Mouse (Mus musculus): ENCODE measurements at regions not wholly inside any gene's neighbourhood (a gene's known extent, or its start where the extent isn't known, plus 50 kb on each side); places are given as distances from the start of the nearest gene placed in this dataset.

DNA sequence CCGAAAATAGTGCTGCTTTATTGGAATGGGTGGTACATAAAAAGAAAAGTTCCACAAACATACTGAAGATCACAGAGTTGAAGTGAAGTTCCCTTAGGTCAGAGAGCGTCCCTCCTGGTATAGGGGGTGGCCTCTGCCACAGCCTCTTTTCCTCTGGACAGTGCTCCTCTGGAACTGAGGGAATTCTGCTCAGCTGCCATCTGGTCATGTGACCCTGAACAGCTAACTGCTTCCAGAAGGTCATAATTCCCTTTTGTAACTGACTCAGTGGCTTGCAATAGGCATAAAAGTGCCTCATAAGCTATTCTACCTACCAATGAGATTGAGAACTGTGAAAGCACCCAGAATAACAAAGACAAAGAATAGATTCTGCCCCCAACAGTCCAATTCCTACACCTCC lies 414.4 kb downstream of the Lrig3 start:
- TF ChIP-seq CTCF (IDR thresholded peaks at IDR 0.05; ENCODE audit: control insufficient read depth, insufficient read depth, insufficient replicate concordance, low read depth, low read length) = no peak
- no peak for TF ChIP-seq POLR2A (IDR thresholded peaks at IDR 0.05; ENCODE audit: control insufficient read depth, low read depth, low read length)
- no peaks in the 10 kb centered on the region for H3K27me3 ChIP-seq (ENCODE audit: control insufficient read depth, insufficient read depth, low read length)
- H3K4me1 ChIP-seq (ENCODE audit: control insufficient read depth, insufficient read depth, low read length) = no peaks in the 10 kb centered on the region
- H3K4me3 ChIP-seq (ENCODE audit: control insufficient read depth, low read depth, low read length) = no peak overlapping the region
- H3K27ac ChIP-seq (ENCODE audit: control insufficient read depth, insufficient read depth, low read depth, low read length) = no peak overlapping the region
- no peaks in the 10 kb centered on the region for H3K36me3 ChIP-seq (ENCODE audit: control insufficient read depth, insufficient read depth, low read length)

DNA sequence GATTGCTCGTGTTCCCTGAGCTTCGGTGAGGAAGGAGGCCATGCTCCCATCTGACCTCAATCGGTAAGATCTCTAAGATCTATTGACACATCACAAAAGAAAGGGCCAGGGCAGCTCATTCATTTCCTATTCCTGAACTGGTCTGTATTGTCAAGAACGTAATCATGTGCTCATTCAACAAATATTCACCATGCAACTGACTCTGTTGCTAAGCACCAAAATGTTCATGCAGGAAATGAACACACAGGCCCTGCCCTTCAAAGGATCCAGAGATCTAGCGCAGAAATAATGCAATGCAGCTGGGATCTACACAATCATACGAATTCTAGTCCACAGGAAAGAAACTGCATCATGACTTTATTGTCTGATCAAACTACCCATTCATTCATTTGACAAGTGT lies 413.3 kb downstream of the Lrig3 start:
- TF ChIP-seq CTCF (IDR thresholded peaks at IDR 0.05; ENCODE audit: control insufficient read depth, insufficient read depth, insufficient replicate concordance, low read depth, low read length) (no peak), POLR2A (IDR thresholded peaks at IDR 0.05; ENCODE audit: control insufficient read depth, low read depth, low read length) (no peak)
- Histone ChIP-seq H3K4me1 (ENCODE audit: control insufficient read depth, insufficient read depth, low read length) (no peaks in the 10 kb centered on the region), H3K27me3 (ENCODE audit: control insufficient read depth, insufficient read depth, low read length) (no peaks in the 10 kb centered on the region), H3K36me3 (ENCODE audit: control insufficient read depth, insufficient read depth, low read length) (no peaks in the 10 kb centered on the region), H3K4me3 (ENCODE audit: control insufficient read depth, low read depth, low read length) (no peak overlapping the region), H3K27ac (ENCODE audit: control insufficient read depth, insufficient read depth, low read depth, low read length) (no peak overlapping the region)

DNA sequence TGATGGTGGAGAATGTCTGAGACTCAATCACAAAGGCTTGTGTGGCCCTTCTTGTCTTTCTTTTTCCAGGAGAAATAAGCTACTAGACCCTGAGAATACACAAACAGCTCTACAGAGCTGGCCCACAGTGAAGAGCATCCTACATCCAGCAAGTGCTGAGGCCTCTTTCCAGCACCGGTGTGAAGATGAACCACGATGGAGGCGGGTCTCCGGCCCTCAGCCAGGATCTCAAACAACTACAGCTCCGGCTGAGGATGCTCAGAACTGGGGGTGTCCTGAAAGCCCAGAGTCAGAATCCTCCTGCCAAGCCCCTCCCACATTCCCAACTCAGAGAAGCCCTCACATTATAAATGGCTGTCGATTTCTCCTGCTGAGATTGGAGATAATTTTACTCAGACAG lies 407.9 kb downstream of the Lrig3 start:
- H3K27me3 ChIP-seq (ENCODE audit: control insufficient read depth, insufficient read depth, low read length) = no peaks in the 10 kb centered on the region
- no peaks in the 10 kb centered on the region for H3K36me3 ChIP-seq (ENCODE audit: control insufficient read depth, insufficient read depth, low read length)
- TF ChIP-seq CTCF (IDR thresholded peaks at IDR 0.05; ENCODE audit: control insufficient read depth, insufficient read depth, insufficient replicate concordance, low read depth, low read length) (no peak), POLR2A (IDR thresholded peaks at IDR 0.05; ENCODE audit: control insufficient read depth, low read depth, low read length) (no peak)
- no peak overlapping the region for H3K27ac ChIP-seq (ENCODE audit: control insufficient read depth, insufficient read depth, low read depth, low read length)
- no peak overlapping the region for H3K4me3 ChIP-seq (ENCODE audit: control insufficient read depth, low read depth, low read length)
- H3K4me1 ChIP-seq (ENCODE audit: control insufficient read depth, insufficient read depth, low read length) = peaks cover 4% of the 10 kb centered on the region

DNA sequence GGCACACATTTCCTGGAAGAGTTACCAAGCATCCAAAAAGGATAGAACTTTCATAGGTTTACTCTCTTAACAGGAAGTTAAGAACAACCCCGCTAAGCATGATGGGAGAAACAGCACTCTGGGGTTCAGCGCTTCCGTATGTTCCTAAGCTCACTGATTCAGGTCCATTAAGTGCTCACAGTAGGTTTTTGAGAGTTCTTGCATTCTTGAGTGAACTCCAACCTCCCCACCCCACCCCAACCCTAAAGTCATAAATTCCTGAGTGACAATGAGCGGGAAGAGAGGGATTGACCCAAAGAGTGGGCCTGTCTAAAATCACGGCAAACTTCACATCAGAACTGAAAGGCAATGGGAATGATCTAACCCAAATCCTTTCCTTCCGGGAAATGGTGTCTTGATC lies 405.9 kb downstream of the Lrig3 start:
- Histone ChIP-seq H3K4me3 (ENCODE audit: control insufficient read depth, low read depth, low read length) (peak overlapping the region; percentile 76), H3K27ac (ENCODE audit: control insufficient read depth, insufficient read depth, low read depth, low read length) (peak overlapping the region; percentile 57), H3K36me3 (ENCODE audit: control insufficient read depth, insufficient read depth, low read length) (no peaks in the 10 kb centered on the region), H3K4me1 (ENCODE audit: control insufficient read depth, insufficient read depth, low read length) (peaks cover 4% of the 10 kb centered on the region), H3K27me3 (ENCODE audit: control insufficient read depth, insufficient read depth, low read length) (no peaks in the 10 kb centered on the region)
- TF ChIP-seq CTCF (IDR thresholded peaks at IDR 0.05; ENCODE audit: control insufficient read depth, insufficient read depth, insufficient replicate concordance, low read depth, low read length) = no peak
- TF ChIP-seq POLR2A (IDR thresholded peaks at IDR 0.05; ENCODE audit: control insufficient read depth, low read depth, low read length) = no peak

DNA sequence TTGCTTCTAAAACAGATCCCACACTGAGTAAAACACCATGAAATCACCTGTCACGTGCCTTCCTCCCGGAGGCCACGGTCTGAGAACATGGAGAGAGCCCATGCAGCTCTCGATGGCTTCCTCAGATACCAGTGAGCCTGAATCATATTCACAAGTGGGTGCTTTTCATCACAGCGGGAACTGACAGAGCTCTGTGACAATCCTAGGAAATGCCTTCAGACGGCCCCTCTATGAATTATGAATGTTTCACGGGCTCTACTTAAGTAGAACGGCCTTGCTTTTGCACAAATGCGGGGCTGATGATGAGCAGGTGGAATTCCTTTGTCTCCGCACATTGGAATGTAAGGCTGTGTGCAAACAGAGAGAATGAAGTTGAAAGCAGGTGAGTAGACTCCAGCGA lies 383.1 kb downstream of the Lrig3 start:
- H3K36me3 ChIP-seq (ENCODE audit: control insufficient read depth, insufficient read depth, low read length) = no peaks in the 10 kb centered on the region
- H3K4me3 ChIP-seq (ENCODE audit: control insufficient read depth, low read depth, low read length) = no peak overlapping the region
- TF ChIP-seq POLR2A (IDR thresholded peaks at IDR 0.05; ENCODE audit: control insufficient read depth, low read depth, low read length) (no peak), CTCF (IDR thresholded peaks at IDR 0.05; ENCODE audit: control insufficient read depth, insufficient read depth, insufficient replicate concordance, low read depth, low read length) (no peak)
- H3K27me3 ChIP-seq (ENCODE audit: control insufficient read depth, insufficient read depth, low read length) = no peaks in the 10 kb centered on the region
- no peak overlapping the region for H3K27ac ChIP-seq (ENCODE audit: control insufficient read depth, insufficient read depth, low read depth, low read length)
- no peaks in the 10 kb centered on the region for H3K4me1 ChIP-seq (ENCODE audit: control insufficient read depth, insufficient read depth, low read length)

DNA sequence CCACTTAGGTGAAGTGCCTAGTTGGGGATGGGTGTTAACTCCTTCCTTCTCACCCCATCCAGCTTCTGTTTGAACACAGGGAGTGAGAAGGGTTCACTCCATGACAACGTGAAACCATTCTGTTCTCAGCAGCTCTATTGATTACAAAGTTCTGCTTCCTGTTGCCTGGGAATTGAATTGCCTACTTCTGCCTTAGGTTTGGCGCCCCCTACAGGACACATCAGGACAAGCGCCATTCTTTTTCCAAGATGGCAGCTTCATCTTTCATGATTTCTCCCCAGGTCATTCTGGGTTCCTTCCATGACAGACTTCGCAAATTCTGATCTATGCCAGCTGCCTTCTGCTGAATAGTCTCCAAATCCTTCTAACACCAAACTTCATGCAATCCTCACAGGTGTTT lies 371.5 kb downstream of the Lrig3 start:
- Histone ChIP-seq H3K4me3 (ENCODE audit: control insufficient read depth, low read depth, low read length) (no peak overlapping the region), H3K36me3 (ENCODE audit: control insufficient read depth, insufficient read depth, low read length) (no peaks in the 10 kb centered on the region), H3K27me3 (ENCODE audit: control insufficient read depth, insufficient read depth, low read length) (no peaks in the 10 kb centered on the region), H3K27ac (ENCODE audit: control insufficient read depth, insufficient read depth, low read depth, low read length) (no peak overlapping the region), H3K4me1 (ENCODE audit: control insufficient read depth, insufficient read depth, low read length) (no peaks in the 10 kb centered on the region)
- TF ChIP-seq CTCF (IDR thresholded peaks at IDR 0.05; ENCODE audit: control insufficient read depth, insufficient read depth, insufficient replicate concordance, low read depth, low read length) (0 out of 2 replicates have a peak, but pooled peaks have one; percentile 14), POLR2A (IDR thresholded peaks at IDR 0.05; ENCODE audit: control insufficient read depth, low read depth, low read length) (no peak)

DNA sequence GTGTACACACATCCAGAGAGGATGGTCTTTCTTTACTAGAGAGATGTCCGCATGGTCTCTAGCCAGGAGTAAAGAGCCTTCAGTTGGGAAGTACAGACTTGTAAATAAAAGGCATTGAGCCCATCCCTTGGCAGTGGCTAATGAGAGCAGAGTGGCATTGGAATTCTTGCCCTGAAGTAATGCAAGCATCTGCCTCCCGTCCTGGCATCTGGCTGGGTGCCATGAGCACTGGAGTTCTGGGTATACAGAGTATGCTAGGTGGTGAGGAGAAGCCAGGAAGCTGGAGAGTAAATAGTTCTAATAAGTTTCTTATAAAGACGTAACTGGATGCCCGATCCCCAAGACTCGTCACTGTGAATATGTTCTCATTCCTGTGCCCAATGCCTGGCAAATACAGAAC lies 367.8 kb downstream of the Lrig3 start:
- Histone ChIP-seq H3K4me3 (ENCODE audit: control insufficient read depth, low read depth, low read length) (no peak overlapping the region), H3K4me1 (ENCODE audit: control insufficient read depth, insufficient read depth, low read length) (0 out of 2 replicates have a peak, but pooled peaks cover 3% of the 10 kb centered on the region), H3K36me3 (ENCODE audit: control insufficient read depth, insufficient read depth, low read length) (no peaks in the 10 kb centered on the region), H3K27me3 (ENCODE audit: control insufficient read depth, insufficient read depth, low read length) (no peaks in the 10 kb centered on the region), H3K27ac (ENCODE audit: control insufficient read depth, insufficient read depth, low read depth, low read length) (no peak overlapping the region)
- TF ChIP-seq POLR2A (IDR thresholded peaks at IDR 0.05; ENCODE audit: control insufficient read depth, low read depth, low read length) (no peak), CTCF (IDR thresholded peaks at IDR 0.05; ENCODE audit: control insufficient read depth, insufficient read depth, insufficient replicate concordance, low read depth, low read length) (no peak)
